Mouse (Mus musculus): Measurements from ENCODE around the gene Pigc. TPM values are rescaled to one million over a fixed set of nuclear protein-coding genes. Genes with fewer than 3 reads are reported as not detected.

The Pigc gene
- total RNA-seq, 1 experiment, result 6.4 TPM

GRCm38 (mm10) chr1:161955846-161956245 is 13.1 kb upstream of the Pigc start:
- Histone ChIP-seq H3K36me3 (ENCODE audit: control insufficient read depth, insufficient read depth, low read length, poor library complexity, severe bottlenecking) (no peaks in the 10 kb centered on the region), H3K9me3 (ENCODE audit: control insufficient read depth, insufficient read depth, low read depth, low read length) (no peaks in the 10 kb centered on the region), H3K27ac (ENCODE audit: insufficient read depth, low read depth, low read length, poor library complexity, severe bottlenecking) (no peak overlapping the region), H3K9ac (ENCODE audit: insufficient read depth, low read depth, low read length, poor library complexity, severe bottlenecking) (no peak overlapping the region), H3K4me3 (ENCODE audit: insufficient read depth in 1 of 2, low read depth in 1 of 2, low read length in 2 of 2, poor library complexity in 1 of 2, severe bottlenecking in 1 of 2) (no peak overlapping the region), H3K4me1 (ENCODE audit: control insufficient read depth in 2 of 2, insufficient read depth in 2 of 2, low read length in 2 of 2, poor library complexity in 1 of 2) (0 out of 4 replicates have a peak, but pooled peaks cover 0 to 1% of the 10 kb centered on the region in 2 experiments)
- in situ Hi-C loops (cut with MboI; ENCODE audit: low sequenced_read_pairs in 2 of 2, unreplicated experiment in 2 of 2), result no loop called here
- no peak for TF ChIP-seq HCFC1 (IDR thresholded peaks at IDR 0.05; ENCODE audit: borderline replicate concordance, insufficient read depth, low read length)
- no peak for TF ChIP-seq CHD2 (IDR thresholded peaks at IDR 0.05; ENCODE audit: low read depth, low read length)
- no peak for TF ChIP-seq MAFK (IDR thresholded peaks at IDR 0.05; ENCODE audit: insufficient read depth, low read depth, low read length)
- TF ChIP-seq ZNF384 (IDR thresholded peaks at IDR 0.05; ENCODE audit: low read depth, low read length), result no peak
- no peak for TF ChIP-seq ZC3H11A (IDR thresholded peaks at IDR 0.05; ENCODE audit: borderline replicate concordance, low read depth, low read length)
- no peak for DNase-seq (ENCODE audit: low read depth, low spot score)

- Histone ChIP-seq H3K36me3 (ENCODE audit: control insufficient read depth, insufficient read depth, low read length, poor library complexity, severe bottlenecking) (no peaks in the 10 kb centered on the region), H3K9ac (ENCODE audit: insufficient read depth, low read depth, low read length, poor library complexity, severe bottlenecking) (peak overlapping the region; percentile 50; the same call in 1 of the 2 replicates), H3K4me1 (ENCODE audit: control insufficient read depth in 2 of 2, insufficient read depth in 2 of 2, low read length in 2 of 2, poor library complexity in 1 of 2) (peaks cover 1 to 4% of the 10 kb centered on the region in 2 experiments; a peak in 1 of 4 replicates), H3K27ac (ENCODE audit: insufficient read depth, low read depth, low read length, poor library complexity, severe bottlenecking) (no peak overlapping the region), H3K9me3 (ENCODE audit: control insufficient read depth, insufficient read depth, low read depth, low read length) (no peaks in the 10 kb centered on the region), H3K4me3 (ENCODE audit: insufficient read depth in 1 of 2, low read depth in 1 of 2, low read length in 2 of 2, poor library complexity in 1 of 2, severe bottlenecking in 1 of 2) (peak overlapping the region; percentile 26 to 49)
- no peak for TF ChIP-seq HCFC1 (IDR thresholded peaks at IDR 0.05; ENCODE audit: borderline replicate concordance, insufficient read depth, low read length)
- TF ChIP-seq MAFK (IDR thresholded peaks at IDR 0.05; ENCODE audit: insufficient read depth, low read depth, low read length), result no peak
- TF ChIP-seq CHD2 (IDR thresholded peaks at IDR 0.05; ENCODE audit: low read depth, low read length), result no peak
- no peak for TF ChIP-seq ZNF384 (IDR thresholded peaks at IDR 0.05; ENCODE audit: low read depth, low read length)
- no peak for TF ChIP-seq ZC3H11A (IDR thresholded peaks at IDR 0.05; ENCODE audit: borderline replicate concordance, low read depth, low read length)
- no peak for DNase-seq (ENCODE audit: low read depth, low spot score)
- in situ Hi-C loops (cut with MboI; ENCODE audit: low sequenced_read_pairs in 2 of 2, unreplicated experiment in 2 of 2), result no loop called here
Observed at GRCm38 (mm10) chr1:161957964-161958950, 10.7 kb upstream of the Pigc start.

GRCm38 (mm10) chr1:161962465-161963377 is 6.3 kb upstream of the Pigc start:
- Histone ChIP-seq H3K4me1 (ENCODE audit: control insufficient read depth in 2 of 2, insufficient read depth in 2 of 2, low read length in 2 of 2, poor library complexity in 1 of 2) (peaks cover 1 to 4% of the 10 kb centered on the region in 2 experiments; a peak in 1 of 4 replicates), H3K9ac (ENCODE audit: insufficient read depth, low read depth, low read length, poor library complexity, severe bottlenecking) (no peak overlapping the region), H3K36me3 (ENCODE audit: control insufficient read depth, insufficient read depth, low read length, poor library complexity, severe bottlenecking) (no peaks in the 10 kb centered on the region), H3K27ac (ENCODE audit: insufficient read depth, low read depth, low read length, poor library complexity, severe bottlenecking) (no peak overlapping the region), H3K4me3 (ENCODE audit: insufficient read depth in 1 of 2, low read depth in 1 of 2, low read length in 2 of 2, poor library complexity in 1 of 2, severe bottlenecking in 1 of 2) (no peak overlapping the region), H3K9me3 (ENCODE audit: control insufficient read depth, insufficient read depth, low read depth, low read length) (no peaks in the 10 kb centered on the region)
- TF ChIP-seq ZC3H11A (IDR thresholded peaks at IDR 0.05; ENCODE audit: borderline replicate concordance, low read depth, low read length), result no peak
- peak; percentile 98 for TF ChIP-seq ZNF384 (IDR thresholded peaks at IDR 0.05; ENCODE audit: low read depth, low read length)
- no peak for DNase-seq (ENCODE audit: low read depth, low spot score)
- in situ Hi-C loops (cut with MboI; ENCODE audit: low sequenced_read_pairs in 2 of 2, unreplicated experiment in 2 of 2), result loop anchor here in 1 of 2 experiments (10.0 kb wide), 1 partner anchor 218 kb away; no protein-coding TSS in a partner anchor

- TF ChIP-seq HCFC1 (IDR thresholded peaks at IDR 0.05; ENCODE audit: borderline replicate concordance, insufficient read depth, low read length) (no peak), CHD2 (IDR thresholded peaks at IDR 0.05; ENCODE audit: low read depth, low read length) (no peak), MAFK (IDR thresholded peaks at IDR 0.05; ENCODE audit: insufficient read depth, low read depth, low read length) (no peak), ZNF384 (IDR thresholded peaks at IDR 0.05; ENCODE audit: low read depth, low read length) (no peak), ZC3H11A (IDR thresholded peaks at IDR 0.05; ENCODE audit: borderline replicate concordance, low read depth, low read length) (no peak)
- no peak overlapping the region for H3K27ac ChIP-seq (ENCODE audit: insufficient read depth, low read depth, low read length, poor library complexity, severe bottlenecking)
- in situ Hi-C loops (cut with MboI; ENCODE audit: low sequenced_read_pairs in 2 of 2, unreplicated experiment in 2 of 2), result loop anchor here in 1 of 2 experiments (10.0 kb wide), 1 partner anchor 223 kb away; no protein-coding TSS in a partner anchor
- no peaks in the 10 kb centered on the region for H3K36me3 ChIP-seq (ENCODE audit: control insufficient read depth, insufficient read depth, low read length, poor library complexity, severe bottlenecking)
- no peak overlapping the region for H3K9ac ChIP-seq (ENCODE audit: insufficient read depth, low read depth, low read length, poor library complexity, severe bottlenecking)
- DNase-seq (ENCODE audit: low read depth, low spot score), result no peak
- H3K9me3 ChIP-seq (ENCODE audit: control insufficient read depth, insufficient read depth, low read depth, low read length), result no peaks in the 10 kb centered on the region
- 0 out of 4 replicates have a peak, but pooled peaks cover 0 to 3% of the 10 kb centered on the region in 2 experiments for H3K4me1 ChIP-seq (ENCODE audit: control insufficient read depth in 2 of 2, insufficient read depth in 2 of 2, low read length in 2 of 2, poor library complexity in 1 of 2)
- no peak overlapping the region for H3K4me3 ChIP-seq (ENCODE audit: insufficient read depth in 1 of 2, low read depth in 1 of 2, low read length in 2 of 2, poor library complexity in 1 of 2, severe bottlenecking in 1 of 2)
Observed at GRCm38 (mm10) chr1:161967936-161968335, 1.1 kb upstream of the Pigc start.

All from ES-E14 (cell line).